Mouse (Mus musculus) forebrain, postnatal 0 days (tissue): ENCODE measurements at regions not wholly inside any gene's neighbourhood (a gene's known extent, or its start where the extent isn't known, plus 50 kb on each side); places are given as distances from the start of the nearest gene placed in this dataset.

ENCODE experiments used
- ATAC-seq: fragments of 200-750 bp; cut with Nextera tagmentation; 2 replicates; pipeline ENCODE4 v1.8.0; 2017; ENCODE audit warnings: mild to moderate bottlenecking, moderate library complexity
- DNase-seq: peaks from one replicate; pipeline ENCODE4 v3.0.0-alpha.2; 2015
- H3K27ac ChIP-seq: fragments of 300-500 bp; sonication (generic); 2 replicates; pipeline ENCODE4 v1.5.1; 2014; ENCODE audit warnings: low read depth, mild to moderate bottlenecking, antibody characterized with exemption, low read length, moderate library complexity, mixed read lengths
- H3K27me3 ChIP-seq: fragments of 300-500 bp; sonication (generic); 2 replicates; pipeline ENCODE4 v1.6.1; 2014; ENCODE audit warnings: mild to moderate bottlenecking, low read length, mixed read lengths; ENCODE audit not compliant: insufficient read depth
- H3K36me3 ChIP-seq: fragments of 300-500 bp; sonication (generic); 2 replicates; pipeline ENCODE4 v1.6.1; 2014; ENCODE audit warnings: mild to moderate bottlenecking, moderate library complexity; ENCODE audit not compliant: insufficient read depth
- H3K4me1 ChIP-seq: fragments of 300-500 bp; sonication (generic); 2 replicates; pipeline ENCODE4 v1.6.1; 2014; ENCODE audit warnings: antibody characterized with exemption; ENCODE audit not compliant: insufficient read depth
- H3K4me2 ChIP-seq: fragments of 300-500 bp; sonication (generic); 2 replicates; pipeline ENCODE4 v1.6.1; 2014; ENCODE audit warnings: low read depth, mild to moderate bottlenecking, moderate library complexity
- H3K4me3 ChIP-seq: fragments of 300-500 bp; sonication (generic); 2 replicates; pipeline ENCODE4 v1.5.1; 2014; ENCODE audit warnings: low read depth, low read length, mixed read lengths
- H3K9ac ChIP-seq: fragments of 300-500 bp; sonication (generic); 2 replicates; pipeline ENCODE4 v1.6.1; 2014; ENCODE audit warnings: mild to moderate bottlenecking
- H3K9me3 ChIP-seq: fragments of 300-500 bp; sonication (generic); 2 replicates; pipeline ENCODE4 v1.6.1; 2016; ENCODE audit warnings: low read length
- CTCF ChIP-seq: sonication (generic); IDR thresholded peaks from 2 replicates; pipeline ENCODE4 v1.5.1; 2016; ENCODE audit warnings: antibody characterized with exemption, control low read depth, low read depth
- WGBS: fragments of 180-500 bp; shearing (Covaris S2); extraction: QIAGEN DNeasy Blood & Tissue Kit; methylation state at CpG from one replicate; pipeline ENCODE4 v1.1.7; 2014; 5-methylcytosine and 5-hydroxymethylcytosine counted together

DNA sequence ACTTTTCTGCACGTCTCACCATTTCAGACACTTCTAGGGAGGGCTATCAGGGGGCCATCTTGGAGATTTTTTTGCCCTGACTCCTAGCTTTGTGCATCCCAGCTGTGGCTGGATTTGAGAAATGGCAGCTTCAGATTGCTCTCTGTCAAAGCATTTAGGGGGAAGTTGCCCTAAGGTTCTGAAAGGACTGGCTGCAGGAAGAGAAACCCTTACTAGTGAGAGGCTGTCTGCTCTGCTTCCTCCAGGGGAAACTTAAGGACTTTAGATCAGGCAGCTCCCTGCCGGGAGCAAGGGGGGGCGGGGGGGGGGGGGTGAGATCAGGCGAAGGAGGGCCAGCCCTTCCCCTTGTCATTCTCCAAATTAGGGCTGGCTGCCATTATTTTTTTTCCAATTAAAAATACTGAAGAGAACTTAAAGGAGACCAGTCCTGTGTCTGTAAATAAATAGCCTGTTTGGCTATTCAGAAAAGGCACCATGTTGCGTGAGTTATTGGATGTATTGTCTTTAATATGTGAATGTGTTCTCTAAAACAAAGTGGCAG lies 141.7 kb upstream of the Tbl1xr1 start:
- no peak overlapping the region for H3K9ac ChIP-seq
- peaks cover 15% of the 10 kb centered on the region for H3K4me1 ChIP-seq
- peak overlapping the region; percentile 69; the same call in 1 of the 2 replicates for H3K4me2 ChIP-seq
- H3K9me3 ChIP-seq = no peaks in the 10 kb centered on the region
- no peak overlapping the region; the same call in 1 of the 2 replicates for H3K4me3 ChIP-seq
- ATAC-seq (no peak), DNase-seq (no peak)
- H3K36me3 ChIP-seq = no peaks in the 10 kb centered on the region
- WGBS = 6% methylated on average over 5 of the region's 5 CpGs
- H3K27me3 ChIP-seq = no peaks in the 10 kb centered on the region
- no peak for TF ChIP-seq CTCF
- H3K27ac ChIP-seq = peak overlapping the region; percentile 94; the same call in 1 of the 2 replicates

GRCm38 (mm10) chr3:21935571-21936261 lies 140.7 kb upstream of the Tbl1xr1 start:
- ATAC-seq = peak; percentile 95
- DNase-seq = peak; percentile 96
- H3K9ac ChIP-seq = peak overlapping the region; percentile 53
- peak overlapping the region; percentile 94 for H3K27ac ChIP-seq
- no peak; the same call in 1 of the 2 replicates for TF ChIP-seq CTCF
- peaks cover 15% of the 10 kb centered on the region for H3K4me1 ChIP-seq
- no peaks in the 10 kb centered on the region for H3K27me3 ChIP-seq
- H3K36me3 ChIP-seq = no peaks in the 10 kb centered on the region
- no peaks in the 10 kb centered on the region for H3K9me3 ChIP-seq
- under 1% methylated on average over 24 of the region's 24 CpGs for WGBS
- peak overlapping the region; percentile 42 for H3K4me3 ChIP-seq
- H3K4me2 ChIP-seq = peak overlapping the region; percentile 69

- peak; percentile 43 for TF ChIP-seq CTCF
Measured at GRCm38 (mm10) chr3:21936262-21936603, 140.2 kb upstream of the Tbl1xr1 start.

GRCm38 (mm10) chr3:21936616-21937015 lies 139.8 kb upstream of the Tbl1xr1 start:
- no peak overlapping the region for H3K9ac ChIP-seq
- no peaks in the 10 kb centered on the region for H3K9me3 ChIP-seq
- ATAC-seq (no peak), DNase-seq (no peak)
- no peaks in the 10 kb centered on the region for H3K36me3 ChIP-seq
- no peak for TF ChIP-seq CTCF
- peaks cover 15% of the 10 kb centered on the region for H3K4me1 ChIP-seq
- WGBS = 17% methylated on average over 8 of the region's 8 CpGs
- H3K27ac ChIP-seq = peak overlapping the region; percentile 94; the same call in 1 of the 2 replicates
- peak overlapping the region; percentile 69 for H3K4me2 ChIP-seq
- H3K4me3 ChIP-seq = no peak overlapping the region; the same call in 1 of the 2 replicates
- H3K27me3 ChIP-seq = no peaks in the 10 kb centered on the region

More at GRCm38 (mm10) chr3:21936262-21936603, 140.2 kb upstream of the Tbl1xr1 start:
- Histone ChIP-seq H3K36me3 (no peaks in the 10 kb centered on the region), H3K27ac (peak overlapping the region; percentile 94), H3K4me2 (peak overlapping the region; percentile 69), H3K4me3 (peak overlapping the region; percentile 42), H3K4me1 (peaks cover 15% of the 10 kb centered on the region), H3K9me3 (no peaks in the 10 kb centered on the region), H3K27me3 (no peaks in the 10 kb centered on the region), H3K9ac (peak overlapping the region; percentile 53)
- 11% methylated on average over 8 of the region's 8 CpGs for WGBS
- DNase-seq (no peak), ATAC-seq (no peak)

- Histone ChIP-seq H3K36me3 (no peaks in the 10 kb centered on the region), H3K4me1 (peaks cover 15% of the 10 kb centered on the region), H3K9ac (no peak overlapping the region), H3K4me2 (no peak overlapping the region), H3K27ac (no peak overlapping the region), H3K27me3 (no peaks in the 10 kb centered on the region), H3K4me3 (no peak overlapping the region), H3K9me3 (no peaks in the 10 kb centered on the region)
- TF ChIP-seq CTCF = no peak
- 42% methylated on average over 7 of the region's 7 CpGs for WGBS
- DNase-seq (no peak), ATAC-seq (no peak)
Measured at GRCm38 (mm10) chr3:21937281-21938035, 139.0 kb upstream of the Tbl1xr1 start.

DNA sequence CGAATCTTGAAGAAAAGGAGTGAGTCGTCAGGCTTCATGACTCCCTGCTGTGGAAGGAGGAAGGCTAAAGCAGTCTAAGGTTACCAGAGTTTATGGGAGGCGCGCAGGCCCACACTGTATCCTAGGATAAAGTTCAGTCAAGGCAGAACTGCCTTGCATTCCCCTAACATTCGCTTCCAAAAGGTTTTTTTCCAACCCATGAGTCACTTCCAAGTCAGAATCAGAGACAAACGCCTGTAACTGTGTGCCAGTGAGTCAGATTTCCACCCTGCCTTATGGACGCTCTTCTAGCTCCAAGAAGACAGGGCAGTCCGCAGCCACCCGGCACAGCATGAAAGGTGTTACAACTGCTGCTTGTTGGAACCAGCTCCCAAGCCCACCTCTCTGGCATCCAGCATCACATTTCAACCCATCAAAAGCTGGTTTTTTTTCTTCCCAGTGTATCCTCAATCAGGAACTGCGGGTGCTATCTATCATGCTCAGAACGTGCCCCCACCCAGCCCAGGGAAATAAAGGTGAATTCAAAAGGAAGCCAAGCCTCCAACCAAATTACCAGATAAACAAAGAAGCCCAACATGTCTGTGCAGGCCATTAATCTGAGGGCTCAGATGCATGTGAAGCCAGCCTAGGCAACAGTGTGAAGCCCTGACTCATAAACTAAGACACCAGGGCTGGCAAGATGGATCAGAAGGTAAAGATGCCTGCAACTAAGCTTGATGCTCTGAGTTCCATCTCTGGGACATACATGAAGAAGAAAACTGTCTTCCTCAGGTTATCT lies 138.2 kb upstream of the Tbl1xr1 start:
- Histone ChIP-seq H3K4me3 (no peak overlapping the region), H3K27me3 (no peaks in the 10 kb centered on the region), H3K36me3 (no peaks in the 10 kb centered on the region), H3K4me1 (peaks cover 15% of the 10 kb centered on the region), H3K9me3 (no peaks in the 10 kb centered on the region), H3K27ac (no peak overlapping the region), H3K9ac (no peak overlapping the region), H3K4me2 (no peak overlapping the region)
- peak; percentile 42 for DNase-seq
- WGBS = 50% methylated on average over 11 of the region's 11 CpGs
- no peak for ATAC-seq
- no peak for TF ChIP-seq CTCF
